Mouse (Mus musculus): ENCODE measurements at regions not wholly inside any gene's neighbourhood (a gene's known extent, or its start where the extent isn't known, plus 50 kb on each side); places are given as distances from the start of the nearest gene placed in this dataset.

DNA sequence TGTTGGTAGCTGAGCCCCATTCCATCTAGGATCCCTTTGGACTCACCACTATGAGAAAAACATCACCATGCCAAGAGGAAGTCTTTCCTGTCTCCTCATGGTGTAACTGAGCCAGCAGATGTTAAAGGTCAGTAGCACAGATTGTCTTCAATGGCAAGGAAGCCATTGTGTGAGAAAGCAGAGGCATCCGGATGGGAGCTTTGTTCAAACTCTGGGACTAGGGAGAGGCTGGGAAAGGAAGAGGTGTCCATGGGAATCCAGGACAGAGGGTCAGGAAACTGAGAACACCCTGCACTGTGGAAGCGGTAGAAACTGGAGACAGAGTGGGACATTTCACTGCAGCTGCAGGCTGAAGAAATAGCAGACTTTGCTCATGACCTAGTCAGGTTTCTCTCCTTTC is 173.1 kb upstream of the Tnp1 start:
- H3K36me3 ChIP-seq (replicated peaks), result no peaks in the 10 kb centered on the region
- no peak overlapping the region for H3K4me3 ChIP-seq (replicated peaks)
- 44% methylated on average over 2 of the region's 2 CpGs for WGBS (ENCODE audit: insufficient replicate concordance)
- H3K9ac ChIP-seq, result no peak overlapping the region
- ATAC-seq (ENCODE audit: insufficient read depth), result no peak
- no peak overlapping the region for H3K27ac ChIP-seq (replicated peaks)
- H3K4me1 ChIP-seq (replicated peaks), result no peaks in the 10 kb centered on the region
- H3K9me3 ChIP-seq (replicated peaks), result no peaks in the 10 kb centered on the region
- H3K27me3 ChIP-seq, result no peaks in the 10 kb centered on the region
- H3K4me2 ChIP-seq, result no peak overlapping the region

DNA sequence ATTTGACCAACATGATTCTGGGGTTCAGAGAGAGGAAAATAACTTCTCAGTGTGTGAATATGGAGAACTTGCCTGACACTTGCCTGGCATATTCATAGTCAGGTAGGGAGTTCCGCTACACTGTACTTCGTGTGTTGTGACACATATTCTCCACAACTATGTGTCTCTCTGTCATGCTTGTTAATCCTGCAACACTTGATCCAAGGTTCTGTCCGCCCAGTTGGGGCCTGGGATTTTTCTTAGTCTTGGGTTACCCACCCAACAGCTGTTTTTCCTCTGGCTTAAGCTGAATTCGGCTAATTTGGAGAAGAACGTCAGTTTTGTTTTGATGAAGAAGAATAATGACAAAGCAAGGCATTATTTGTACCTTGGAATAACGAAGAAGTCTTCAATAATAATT is 168.8 kb upstream of the Tnp1 start:
- Histone ChIP-seq H3K27me3 (no peaks in the 10 kb centered on the region), H3K4me2 (no peak overlapping the region), H3K9me3 (replicated peaks) (no peaks in the 10 kb centered on the region), H3K4me3 (replicated peaks) (no peak overlapping the region), H3K36me3 (replicated peaks) (no peaks in the 10 kb centered on the region), H3K9ac (no peak overlapping the region), H3K27ac (replicated peaks) (no peak overlapping the region), H3K4me1 (replicated peaks) (no peaks in the 10 kb centered on the region)
- WGBS (ENCODE audit: insufficient replicate concordance), result 58% methylated on average over 6 of the region's 6 CpGs
- ATAC-seq (ENCODE audit: insufficient read depth), result no peak

DNA sequence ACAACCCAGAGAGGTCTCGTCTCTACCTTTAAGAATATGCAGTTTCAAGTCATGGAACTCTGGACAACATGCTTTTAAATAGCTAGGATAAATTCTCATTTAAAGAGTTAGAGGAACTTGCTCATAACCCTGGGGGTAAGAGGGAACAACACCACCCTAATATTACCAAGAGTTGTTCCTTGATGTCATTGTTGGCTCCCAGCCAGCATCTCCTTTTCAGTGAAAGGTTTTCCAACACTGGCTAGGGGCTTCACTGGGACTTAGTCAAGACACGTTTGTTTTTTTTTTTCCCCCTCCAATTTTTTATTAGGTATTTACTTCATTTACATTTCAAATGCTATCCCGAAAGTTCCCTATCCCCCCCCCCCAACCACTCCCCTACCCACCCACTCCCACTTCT is 163.1 kb upstream of the Tnp1 start:
- Histone ChIP-seq H3K4me2 (no peak overlapping the region), H3K27me3 (no peaks in the 10 kb centered on the region), H3K36me3 (replicated peaks) (no peaks in the 10 kb centered on the region), H3K9me3 (replicated peaks) (no peaks in the 10 kb centered on the region), H3K4me3 (replicated peaks) (no peak overlapping the region), H3K4me1 (replicated peaks) (no peaks in the 10 kb centered on the region), H3K9ac (no peak overlapping the region), H3K27ac (replicated peaks) (no peak overlapping the region)
- no peak for ATAC-seq (ENCODE audit: insufficient read depth)
- WGBS (ENCODE audit: insufficient replicate concordance), result 49% methylated on average over 3 of the region's 3 CpGs

DNA sequence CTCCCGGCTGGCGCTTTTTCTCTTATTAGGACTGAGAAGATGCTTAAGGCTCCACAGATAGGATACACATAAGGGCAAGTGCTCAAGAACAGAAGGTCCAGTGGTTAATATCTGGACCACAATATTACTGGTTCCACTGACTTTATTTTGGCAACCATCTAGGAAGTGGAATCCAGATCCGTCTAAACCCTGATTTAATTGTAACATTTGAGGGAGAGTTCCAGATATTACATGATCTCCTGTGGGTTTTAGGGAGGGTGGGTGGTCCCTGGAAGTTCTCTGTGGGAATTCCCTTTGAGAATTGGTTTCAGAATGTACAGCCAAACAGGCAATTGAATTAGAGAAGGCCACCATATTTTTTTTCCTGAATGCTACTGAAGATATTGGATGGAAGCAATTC is 161.4 kb upstream of the Tnp1 start:
- ATAC-seq (ENCODE audit: insufficient read depth), result no peak
- Histone ChIP-seq H3K36me3 (replicated peaks) (no peaks in the 10 kb centered on the region), H3K27ac (replicated peaks) (no peak overlapping the region), H3K9ac (no peak overlapping the region), H3K4me3 (replicated peaks) (no peak overlapping the region), H3K4me1 (replicated peaks) (no peaks in the 10 kb centered on the region), H3K4me2 (no peak overlapping the region), H3K27me3 (no peaks in the 10 kb centered on the region), H3K9me3 (replicated peaks) (no peaks in the 10 kb centered on the region)
- WGBS (ENCODE audit: insufficient replicate concordance), result 67% methylated on average over 3 of the region's 3 CpGs

DNA sequence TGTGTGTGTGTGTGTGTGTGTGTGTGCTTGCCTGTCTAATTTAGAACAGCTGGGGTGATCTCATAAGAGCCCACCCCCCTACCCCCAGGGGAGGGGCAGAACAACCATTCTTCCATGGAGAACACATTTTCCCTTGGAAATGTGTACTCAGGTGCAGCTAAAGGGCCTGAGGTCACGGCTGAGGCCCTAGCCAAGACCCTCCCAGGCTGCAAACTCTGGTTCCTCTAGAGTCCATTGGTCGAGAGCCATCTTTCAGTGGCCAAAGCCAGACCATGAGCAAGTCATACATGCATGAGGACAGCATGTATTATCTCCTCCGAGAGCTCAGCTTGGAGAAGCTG is 154.9 kb upstream of the Tnp1 start:
- Histone ChIP-seq H3K4me1 (replicated peaks) (no peaks in the 10 kb centered on the region), H3K27me3 (no peaks in the 10 kb centered on the region), H3K4me2 (no peak overlapping the region), H3K9ac (no peak overlapping the region), H3K36me3 (replicated peaks) (no peaks in the 10 kb centered on the region), H3K4me3 (replicated peaks) (no peak overlapping the region), H3K27ac (replicated peaks) (no peak overlapping the region), H3K9me3 (replicated peaks) (no peaks in the 10 kb centered on the region)
- 48% methylated on average over 3 of the region's 3 CpGs for WGBS (ENCODE audit: insufficient replicate concordance)
- ATAC-seq (ENCODE audit: insufficient read depth), result no peak

DNA sequence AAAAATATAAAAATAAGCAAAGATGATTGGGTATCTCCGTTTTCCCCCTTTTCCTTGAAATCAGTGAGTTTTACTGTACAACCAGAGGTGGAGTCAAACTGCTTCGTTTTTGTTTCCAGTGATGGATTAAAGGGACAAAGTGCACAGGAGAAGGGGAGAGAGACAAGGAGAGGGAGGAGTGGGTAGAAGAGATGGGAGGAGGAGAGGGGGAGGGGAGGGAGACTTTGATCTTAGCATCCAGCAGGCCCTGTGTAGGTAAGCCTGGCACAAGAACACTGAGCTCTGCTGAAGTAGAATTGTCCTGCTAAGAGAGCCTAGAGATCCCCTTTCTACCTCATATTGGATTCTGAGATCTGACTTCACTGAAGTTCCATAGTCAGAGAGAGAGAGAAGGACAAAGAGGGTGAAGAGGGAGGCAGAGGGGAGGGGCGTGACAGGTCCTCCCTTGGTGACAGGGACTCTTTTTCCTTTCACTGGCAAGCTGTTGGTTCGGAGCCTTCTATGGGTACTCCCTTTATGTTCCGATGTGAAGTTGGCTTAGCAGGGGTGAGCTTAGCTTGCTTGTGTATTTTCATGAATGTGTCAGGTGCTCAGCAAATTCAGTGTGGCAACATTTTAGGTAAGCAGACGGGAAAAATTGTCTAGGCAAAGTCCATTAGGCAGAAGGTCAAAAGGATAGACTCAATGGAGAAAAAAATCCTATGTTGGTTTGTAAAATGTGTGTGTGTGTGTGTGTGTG is 154.4 kb upstream of the Tnp1 start:
- Histone ChIP-seq H3K36me3 (replicated peaks) (no peaks in the 10 kb centered on the region), H3K27me3 (no peaks in the 10 kb centered on the region), H3K27ac (replicated peaks) (no peak overlapping the region), H3K4me3 (replicated peaks) (no peak overlapping the region), H3K4me1 (replicated peaks) (no peaks in the 10 kb centered on the region), H3K9ac (no peak overlapping the region), H3K9me3 (replicated peaks) (no peaks in the 10 kb centered on the region), H3K4me2 (no peak overlapping the region)
- WGBS (ENCODE audit: insufficient replicate concordance), result 54% methylated on average over 6 of the region's 6 CpGs
- ATAC-seq (ENCODE audit: insufficient read depth), result no peak

DNA sequence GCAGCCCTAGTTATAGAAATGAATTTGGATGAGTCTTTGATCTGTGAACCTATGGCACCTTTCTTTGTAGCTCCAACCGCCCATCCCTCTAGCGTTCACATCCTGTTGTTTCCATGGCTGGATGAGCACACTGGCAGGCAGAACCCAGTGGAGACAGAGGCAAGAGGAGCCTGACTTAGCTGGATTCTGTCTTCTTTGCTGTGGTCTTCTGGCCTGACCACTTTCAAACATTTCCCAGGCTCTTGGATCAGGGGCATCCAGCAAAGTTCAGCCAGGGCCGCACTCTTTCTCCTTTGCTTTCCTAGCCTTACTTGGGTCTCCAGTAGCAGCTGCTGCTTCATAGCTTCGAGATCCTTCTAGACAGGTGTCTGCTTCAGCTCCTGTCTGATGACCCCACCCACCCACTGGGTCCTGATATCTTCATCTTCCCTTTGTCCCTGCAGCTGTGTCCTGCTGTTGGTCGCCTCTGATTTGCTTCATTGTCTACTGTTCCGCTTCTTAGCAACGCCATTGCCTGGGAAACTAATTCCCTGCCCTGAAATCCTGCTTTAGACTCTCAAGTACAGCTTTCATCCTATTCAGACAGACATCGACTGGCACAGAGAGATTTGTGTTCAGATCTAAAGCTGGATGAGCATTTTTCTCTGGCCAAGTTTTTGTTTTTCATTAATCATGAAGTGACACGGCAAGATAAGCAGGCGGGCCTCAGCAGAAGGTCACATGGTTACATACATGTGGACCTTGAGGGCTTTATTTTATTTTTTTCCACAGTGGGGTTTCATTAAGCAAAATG is 153.6 kb upstream of the Tnp1 start:
- WGBS (ENCODE audit: insufficient replicate concordance), result 59% methylated on average over 10 of the region's 10 CpGs
- no peak for ATAC-seq (ENCODE audit: insufficient read depth)
- H3K4me2 ChIP-seq, result no peak overlapping the region
- no peaks in the 10 kb centered on the region for H3K36me3 ChIP-seq (replicated peaks)
- no peak overlapping the region for H3K27ac ChIP-seq (replicated peaks)
- H3K4me3 ChIP-seq (replicated peaks), result no peak overlapping the region
- no peak overlapping the region for H3K9ac ChIP-seq
- H3K4me1 ChIP-seq (replicated peaks), result no peaks in the 10 kb centered on the region
- no peaks in the 10 kb centered on the region for H3K27me3 ChIP-seq
- no peaks in the 10 kb centered on the region for H3K9me3 ChIP-seq (replicated peaks)

DNA sequence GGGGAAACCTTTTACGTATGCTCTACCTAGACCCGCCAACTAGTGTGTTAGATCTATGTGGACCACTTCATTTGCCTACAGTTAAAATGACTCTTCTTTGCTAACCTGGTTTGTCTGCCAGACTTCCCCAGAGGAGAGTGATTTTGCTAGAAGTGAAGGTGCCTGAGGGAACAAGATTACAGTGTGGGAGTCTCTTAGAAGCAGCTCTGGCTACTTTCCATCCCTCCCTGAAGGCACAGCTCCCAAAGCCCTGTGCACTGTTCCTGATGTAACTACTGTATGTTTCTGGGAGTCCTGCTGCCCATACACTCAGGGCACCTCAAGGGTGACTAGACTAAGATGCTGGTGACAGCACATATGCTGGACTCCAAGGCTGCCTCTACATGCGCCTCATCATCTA is 144.5 kb upstream of the Tnp1 start:
- Histone ChIP-seq H3K4me3 (replicated peaks) (no peak overlapping the region), H3K9me3 (replicated peaks) (no peaks in the 10 kb centered on the region), H3K4me2 (no peak overlapping the region), H3K36me3 (replicated peaks) (no peaks in the 10 kb centered on the region), H3K4me1 (replicated peaks) (no peaks in the 10 kb centered on the region), H3K9ac (no peak overlapping the region), H3K27me3 (no peaks in the 10 kb centered on the region), H3K27ac (replicated peaks) (no peak overlapping the region)
- no peak for ATAC-seq (ENCODE audit: insufficient read depth)
- 74% methylated on average over 3 of the region's 3 CpGs for WGBS (ENCODE audit: insufficient replicate concordance)

DNA sequence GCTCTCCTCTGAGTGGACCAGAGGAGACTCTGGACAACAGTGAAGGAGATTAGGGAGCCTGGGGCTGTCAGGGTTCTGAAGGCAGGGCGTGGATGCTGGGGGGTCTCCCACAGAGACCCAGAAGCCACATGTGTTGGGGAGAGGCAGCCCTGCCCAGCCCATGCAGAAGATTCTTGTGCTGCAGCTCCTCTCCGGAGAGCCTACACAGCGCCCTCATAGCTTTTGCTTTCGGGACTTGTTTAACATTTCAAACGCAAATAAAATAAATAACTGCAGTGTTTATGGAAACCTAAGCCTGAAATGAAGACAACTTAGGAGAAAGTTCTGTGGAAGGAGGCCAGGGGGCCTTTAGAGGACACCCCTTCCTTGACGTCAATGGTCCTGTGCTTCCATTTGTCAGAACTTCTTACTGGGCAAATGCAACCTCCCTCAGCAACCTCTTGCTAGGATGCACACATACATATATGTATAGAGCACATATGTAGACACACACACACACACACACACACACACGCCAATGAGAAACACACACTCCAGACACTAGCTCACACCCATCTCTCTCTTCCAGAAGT is 143.8 kb upstream of the Tnp1 start:
- Histone ChIP-seq H3K36me3 (replicated peaks) (no peaks in the 10 kb centered on the region), H3K27me3 (no peaks in the 10 kb centered on the region), H3K4me1 (replicated peaks) (no peaks in the 10 kb centered on the region), H3K9ac (no peak overlapping the region), H3K9me3 (replicated peaks) (no peaks in the 10 kb centered on the region), H3K27ac (replicated peaks) (no peak overlapping the region), H3K4me3 (replicated peaks) (no peak overlapping the region), H3K4me2 (no peak overlapping the region)
- 57% methylated on average over 7 of the region's 7 CpGs for WGBS (ENCODE audit: insufficient replicate concordance)
- no peak for ATAC-seq (ENCODE audit: insufficient read depth)

DNA sequence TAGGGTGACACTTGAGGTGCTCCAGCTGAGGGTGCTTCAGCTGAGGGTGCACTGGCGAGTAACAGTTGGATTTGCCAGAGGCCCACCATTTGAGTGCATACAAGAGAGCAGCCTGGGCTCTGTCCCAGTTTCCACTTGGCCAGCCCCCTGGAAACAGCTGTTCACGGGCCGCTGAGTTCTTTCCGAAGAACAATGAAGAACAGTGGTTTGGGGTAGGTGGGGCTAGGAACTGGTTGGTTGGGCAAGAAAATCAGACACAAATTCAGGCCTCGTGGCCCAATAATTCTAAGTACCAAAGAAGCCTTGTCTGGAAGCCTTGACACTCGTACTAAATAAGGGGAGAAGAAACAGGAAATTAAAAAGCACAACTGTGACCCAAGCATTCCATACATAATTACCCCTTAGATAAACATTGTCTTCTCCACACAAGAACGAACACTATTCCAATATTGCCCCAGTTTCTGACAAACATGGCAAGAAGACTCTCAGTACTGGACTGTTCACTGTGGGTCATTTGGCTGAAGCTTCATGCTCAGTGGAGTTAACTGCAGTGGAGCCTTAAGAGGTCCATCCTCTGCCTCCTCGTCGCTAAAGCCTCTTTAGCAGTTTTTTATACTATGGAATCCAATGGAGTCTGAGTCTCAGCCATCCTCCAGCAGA is 137.9 kb upstream of the Tnp1 start:
- Histone ChIP-seq H3K4me1 (replicated peaks) (no peaks in the 10 kb centered on the region), H3K4me2 (no peak overlapping the region), H3K4me3 (replicated peaks) (no peak overlapping the region), H3K36me3 (replicated peaks) (no peaks in the 10 kb centered on the region), H3K27ac (replicated peaks) (no peak overlapping the region), H3K9me3 (replicated peaks) (no peaks in the 10 kb centered on the region), H3K27me3 (no peaks in the 10 kb centered on the region), H3K9ac (no peak overlapping the region)
- ATAC-seq (ENCODE audit: insufficient read depth), result no peak
- 48% methylated on average over 9 of the region's 9 CpGs for WGBS (ENCODE audit: insufficient replicate concordance)

DNA sequence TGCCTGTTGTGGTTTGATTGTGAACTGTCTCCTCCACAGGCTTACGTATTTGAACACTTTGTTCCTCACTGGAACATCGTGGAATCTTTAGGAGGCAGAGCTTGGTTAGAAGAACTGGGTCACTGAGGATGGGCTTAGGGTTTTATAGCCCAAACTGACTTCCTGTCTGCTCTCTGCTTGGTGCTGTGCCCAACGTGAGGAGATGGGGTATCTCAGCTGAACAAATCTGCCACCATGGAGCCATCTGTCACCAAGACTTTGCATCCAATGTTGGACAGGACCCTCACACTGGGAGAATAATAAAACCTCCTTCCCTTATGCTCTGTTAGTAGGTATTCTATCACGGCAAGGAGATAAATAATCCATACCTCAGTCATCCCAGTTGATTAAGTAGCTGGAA is 134.2 kb upstream of the Tnp1 start:
- no peaks in the 10 kb centered on the region for H3K36me3 ChIP-seq (replicated peaks)
- no peak for ATAC-seq (ENCODE audit: insufficient read depth)
- H3K9ac ChIP-seq, result no peak overlapping the region
- H3K4me1 ChIP-seq (replicated peaks), result no peaks in the 10 kb centered on the region
- WGBS (ENCODE audit: insufficient replicate concordance), result 45% methylated on average over 4 of the region's 4 CpGs
- no peak overlapping the region for H3K27ac ChIP-seq (replicated peaks)
- no peak overlapping the region for H3K4me2 ChIP-seq
- no peaks in the 10 kb centered on the region for H3K9me3 ChIP-seq (replicated peaks)
- H3K4me3 ChIP-seq (replicated peaks), result no peak overlapping the region
- no peaks in the 10 kb centered on the region for H3K27me3 ChIP-seq

Data from liver, embryonic 15.5 days (tissue).